Mouse (Mus musculus) liver, embryonic 15.5 days (tissue): Measurements from ENCODE around the gene Grm1. TPM values are rescaled to one million over a fixed set of nuclear protein-coding genes. Genes with fewer than 3 reads are reported as not detected.

Source experiments
- ATAC-seq: fragments of 200-750 bp; cut with Nextera tagmentation; 2 replicates; pipeline ENCODE4 v1.8.0; 2017; ENCODE audit warnings: moderate number of reproducible peaks, mild to moderate bottlenecking, moderate library complexity; ENCODE audit not compliant: insufficient read depth
- H3K27ac ChIP-seq: fragments of 300-500 bp; sonication (generic); replicated peaks from 2 replicates; pipeline ENCODE4 v1.5.1; 2015; ENCODE audit warnings: mild to moderate bottlenecking, inconsistent platforms
- H3K27me3 ChIP-seq: fragments of 300-500 bp; sonication (generic); 2 replicates; pipeline ENCODE4 v1.6.1; 2015; ENCODE audit warnings: mild to moderate bottlenecking, inconsistent platforms
- H3K36me3 ChIP-seq: fragments of 300-500 bp; sonication (generic); replicated peaks from 2 replicates; pipeline ENCODE4 v1.6.1; 2015; ENCODE audit warnings: moderate library complexity, mild to moderate bottlenecking, inconsistent platforms
- H3K4me1 ChIP-seq: fragments of 300-500 bp; sonication (generic); replicated peaks from 2 replicates; pipeline ENCODE4 v1.6.1; 2015; ENCODE audit warnings: inconsistent platforms
- H3K4me2 ChIP-seq: fragments of 300-500 bp; sonication (generic); 2 replicates; pipeline ENCODE4 v1.6.1; 2015; ENCODE audit warnings: moderate library complexity, mild to moderate bottlenecking, inconsistent platforms
- H3K4me3 ChIP-seq: fragments of 300-500 bp; sonication (generic); replicated peaks from 2 replicates; pipeline ENCODE4 v1.5.1; 2015; ENCODE audit warnings: mild to moderate bottlenecking, inconsistent platforms
- H3K9ac ChIP-seq: fragments of 300-500 bp; sonication (generic); 2 replicates; pipeline ENCODE4 v1.6.1; 2015; ENCODE audit warnings: moderate library complexity, mild to moderate bottlenecking, inconsistent platforms
- H3K9me3 ChIP-seq: fragments of 300-500 bp; sonication (generic); replicated peaks from 2 replicates; pipeline ENCODE4 v1.6.1; 2016; ENCODE audit warnings: inconsistent platforms
- whole genome bisulfite sequencing: fragments of 180-500 bp; shearing (Covaris S2); methylation state at CpG from one replicate; pipeline ENCODE4 v1.1.7; 2015; ENCODE audit warnings: mixed read lengths; ENCODE audit not compliant: insufficient replicate concordance; 5-methylcytosine and 5-hydroxymethylcytosine counted together
- polyA plus RNA-seq: library from polyadenylated mRNA; unstranded; fragments of >200 nt; fragmentation: Nextera tagmentation; extraction: Ambion mirVana; gene quantifications from 2 replicates; pipeline ENCODE4 v1.2.1, GENCODE M21; 2015

Grm1 gene
- polyA plus RNA-seq = not detected in 2 replicates

GRCm38 (mm10) chr10:11081611-11082398 lies at the start of gene Grm1:
Grm1 (minus strand) TSS chr10:11082356.
- H3K4me3 ChIP-seq = no peak within 1 kb of the TSS
- H3K27ac ChIP-seq = no peak within 1 kb of the TSS
- H3K27me3 ChIP-seq = peaks cover 36% of the 10 kb centered on the region
- no peaks in the 10 kb centered on the region for H3K9me3 ChIP-seq
- H3K4me1 ChIP-seq = no peaks in the 10 kb centered on the region
- no peaks in the 10 kb centered on the region for H3K36me3 ChIP-seq
- WGBS = 3% methylated on average over 27 of the region's 32 CpGs
- no peak within 1 kb of the TSS for H3K4me2 ChIP-seq
- ATAC-seq = no peak
- no peak within 1 kb of the TSS for H3K9ac ChIP-seq

DNA sequence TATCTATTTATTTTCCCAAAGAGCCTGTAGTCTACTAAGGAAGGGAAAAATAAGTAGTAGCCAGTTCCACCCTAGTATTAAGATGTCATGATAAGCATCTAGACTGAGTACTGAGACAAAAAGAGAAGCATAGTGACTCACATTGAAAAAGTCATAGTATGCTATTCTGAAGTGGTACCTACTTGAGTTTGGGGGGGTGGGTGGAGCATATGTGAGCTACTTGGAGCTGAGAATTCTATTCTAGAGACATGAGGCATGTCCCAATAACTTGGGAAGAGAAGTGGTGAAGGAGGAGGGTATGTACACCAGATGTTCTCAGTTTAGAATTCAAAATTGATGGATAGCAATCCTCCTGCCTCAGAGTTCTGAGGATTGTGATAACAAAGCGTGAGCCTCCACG lies 39.6 kb upstream of the Grm1 start:
- H3K9me3 ChIP-seq = no peaks in the 10 kb centered on the region
- no peak overlapping the region for H3K4me2 ChIP-seq
- no peak for ATAC-seq
- no peak overlapping the region for H3K4me3 ChIP-seq
- no peaks in the 10 kb centered on the region for H3K27me3 ChIP-seq
- no peak overlapping the region for H3K27ac ChIP-seq
- H3K36me3 ChIP-seq = no peaks in the 10 kb centered on the region
- 87% methylated on average over 2 of the region's 2 CpGs for whole genome bisulfite sequencing
- H3K9ac ChIP-seq = no peak overlapping the region
- no peaks in the 10 kb centered on the region for H3K4me1 ChIP-seq

DNA sequence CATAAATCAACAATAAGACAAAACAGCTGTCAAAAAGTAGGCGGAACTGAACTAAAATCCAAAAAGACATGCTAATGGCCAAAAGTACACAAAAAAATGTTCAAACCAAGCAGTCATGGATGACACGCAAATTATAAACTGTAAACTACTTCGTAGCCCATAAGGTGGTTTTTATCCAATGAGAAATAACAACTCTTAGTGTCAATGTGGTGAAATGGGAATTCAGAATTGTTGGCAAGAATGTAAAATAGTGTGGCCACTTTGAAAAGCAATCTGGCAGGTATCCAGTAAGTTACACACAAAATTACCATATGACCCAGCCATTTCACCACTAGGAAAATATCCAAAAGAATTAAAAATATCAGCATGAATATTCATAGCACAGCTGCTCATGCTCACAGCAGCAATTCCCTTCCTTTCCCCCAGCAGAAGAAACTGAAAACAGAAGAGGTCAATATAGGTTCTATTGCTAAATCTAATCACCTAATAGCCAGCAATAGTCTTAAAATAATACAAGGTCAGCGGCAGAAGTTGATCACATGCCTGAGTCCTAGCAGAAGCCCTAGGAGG lies 16.4 kb upstream of the Grm1 start:
- Histone ChIP-seq H3K36me3 (no peaks in the 10 kb centered on the region), H3K4me2 (no peak overlapping the region), H3K4me3 (no peak overlapping the region), H3K4me1 (no peaks in the 10 kb centered on the region), H3K9ac (no peak overlapping the region), H3K9me3 (no peaks in the 10 kb centered on the region), H3K27me3 (no peaks in the 10 kb centered on the region), H3K27ac (no peak overlapping the region)
- 63% methylated on average over 4 of the region's 4 CpGs for WGBS
- no peak for ATAC-seq

DNA sequence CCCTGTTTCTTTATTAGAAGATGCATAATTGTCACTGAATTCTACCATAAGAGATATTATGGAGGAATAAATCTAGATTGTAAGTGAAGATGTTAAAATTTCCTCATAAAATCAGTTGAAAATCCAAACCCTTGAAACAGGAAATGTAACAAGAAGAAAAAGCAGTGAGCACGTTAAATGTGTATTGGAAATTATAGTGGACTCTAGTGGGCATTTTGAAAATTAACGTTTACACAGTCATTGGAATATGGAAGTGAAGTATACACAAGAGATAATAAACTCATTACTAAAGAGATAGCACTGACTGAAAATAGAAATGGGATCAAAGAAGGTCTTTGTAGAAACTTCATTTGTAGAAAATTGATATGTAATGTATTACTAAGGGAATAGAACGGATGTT lies 4.2 kb upstream of the Grm1 start:
- no peak for ATAC-seq
- no peaks in the 10 kb centered on the region for H3K4me1 ChIP-seq
- 63% methylated on average over 3 of the region's 3 CpGs for WGBS
- H3K4me2 ChIP-seq = no peak overlapping the region
- H3K27ac ChIP-seq = no peak overlapping the region
- H3K4me3 ChIP-seq = no peak overlapping the region
- H3K9me3 ChIP-seq = no peaks in the 10 kb centered on the region
- H3K36me3 ChIP-seq = no peaks in the 10 kb centered on the region
- peaks cover 16% of the 10 kb centered on the region for H3K27me3 ChIP-seq
- H3K9ac ChIP-seq = no peak overlapping the region

DNA sequence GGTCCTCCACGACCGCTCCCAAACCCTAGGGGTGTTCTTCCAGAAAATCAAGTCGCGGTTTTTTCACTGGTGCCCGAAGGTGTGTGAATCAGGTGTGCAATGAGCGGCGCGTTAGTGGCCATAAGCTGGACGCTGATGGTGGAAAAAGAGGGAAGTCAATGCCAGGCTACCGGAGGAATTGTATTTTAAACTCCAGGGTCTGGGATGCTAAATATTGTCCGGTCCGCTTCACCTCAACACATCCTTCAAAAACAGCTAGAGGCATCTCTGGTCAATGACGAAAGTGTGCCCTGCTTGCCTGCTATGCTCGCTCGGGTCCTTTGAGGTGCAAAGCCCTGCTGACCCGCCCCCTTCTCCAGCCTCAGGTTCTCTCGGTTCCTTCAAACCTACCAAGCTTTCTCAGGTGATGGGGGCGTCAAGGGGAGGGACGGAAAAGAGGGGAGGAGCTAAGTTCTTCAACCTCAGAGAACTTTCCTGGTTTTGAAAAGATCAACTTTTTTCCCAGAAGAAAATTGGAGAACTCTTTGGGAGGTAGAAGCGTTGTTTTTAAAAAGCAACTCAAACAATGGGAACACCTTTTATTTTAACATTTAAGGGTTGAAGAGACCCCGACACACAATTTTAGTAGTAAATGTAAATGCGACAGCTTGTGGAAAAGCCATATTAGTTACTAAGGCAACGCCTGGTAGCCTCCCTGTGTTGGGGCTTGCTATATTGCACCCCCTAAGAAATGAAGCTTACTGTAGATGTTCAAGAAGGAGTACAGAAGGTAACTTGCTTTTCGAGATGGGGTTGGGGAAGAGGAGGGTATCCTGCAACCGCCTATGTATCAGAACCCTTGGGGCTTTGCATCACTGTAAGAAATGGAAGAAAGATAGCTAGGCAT lies 1.2 kb downstream of the Grm1 start:
- Histone ChIP-seq H3K4me3 (no peak overlapping the region), H3K27me3 (peaks cover 36% of the 10 kb centered on the region), H3K36me3 (no peaks in the 10 kb centered on the region), H3K4me1 (no peaks in the 10 kb centered on the region), H3K9me3 (no peaks in the 10 kb centered on the region), H3K4me2 (no peak overlapping the region), H3K27ac (no peak overlapping the region), H3K9ac (no peak overlapping the region)
- WGBS = 8% methylated on average over 25 of the region's 25 CpGs
- ATAC-seq = no peak

- peaks cover 36% of the 10 kb centered on the region for H3K27me3 ChIP-seq
- H3K9me3 ChIP-seq = no peaks in the 10 kb centered on the region
- 13% methylated on average over 33 of the region's 33 CpGs for WGBS
- H3K27ac ChIP-seq = no peak overlapping the region
- H3K4me3 ChIP-seq = no peak overlapping the region
- ATAC-seq = no peak
- H3K4me1 ChIP-seq = no peaks in the 10 kb centered on the region
- H3K9ac ChIP-seq = no peak overlapping the region
- H3K4me2 ChIP-seq = no peak overlapping the region
- no peaks in the 10 kb centered on the region for H3K36me3 ChIP-seq
Measured at GRCm38 (mm10) chr10:11080013-11080724, 2.0 kb downstream of the Grm1 start.

DNA sequence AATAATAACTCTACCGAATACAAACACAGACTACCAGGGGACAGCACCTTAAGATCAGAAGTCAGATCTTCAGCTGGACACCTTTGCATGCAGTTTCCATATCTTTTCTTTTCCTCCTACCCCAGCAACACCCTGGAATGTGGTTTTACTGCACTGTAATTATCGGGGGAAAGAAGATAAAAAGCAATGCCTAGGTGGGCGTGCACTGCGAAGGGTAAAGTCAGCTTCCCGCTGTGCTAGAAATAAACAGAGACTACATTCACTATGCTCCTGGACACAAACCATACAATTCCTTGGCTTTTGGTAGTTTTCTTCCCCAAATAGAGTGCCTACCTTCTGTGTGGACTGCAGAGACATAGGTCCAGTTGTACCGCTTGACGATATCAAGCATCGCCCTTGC lies 2.6 kb downstream of the Grm1 start:
- Histone ChIP-seq H3K9ac (no peak overlapping the region), H3K4me2 (no peak overlapping the region), H3K4me3 (no peak overlapping the region), H3K4me1 (no peaks in the 10 kb centered on the region), H3K27me3 (peaks cover 36% of the 10 kb centered on the region), H3K36me3 (no peaks in the 10 kb centered on the region), H3K27ac (no peak overlapping the region), H3K9me3 (no peaks in the 10 kb centered on the region)
- no peak for ATAC-seq
- WGBS = 70% methylated on average over 8 of the region's 8 CpGs

DNA sequence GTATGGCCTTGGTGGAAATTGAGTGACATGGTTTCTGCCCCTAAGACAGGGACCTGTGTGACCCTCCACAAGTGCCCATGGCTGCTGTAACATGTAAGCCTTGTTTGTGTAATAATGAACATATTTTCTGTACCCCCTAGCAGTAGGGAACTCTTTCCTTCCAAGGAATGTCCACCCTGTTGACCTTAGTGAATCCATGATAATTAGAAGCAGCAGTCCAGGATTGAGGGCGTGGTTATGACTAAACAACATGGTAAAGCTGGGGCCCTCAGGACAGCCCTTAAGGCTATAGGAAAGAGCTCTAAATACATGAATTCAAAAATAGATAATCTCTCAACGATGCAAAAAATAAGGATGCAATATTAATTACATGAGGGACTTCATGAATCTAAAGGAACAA lies 17.0 kb downstream of the Grm1 start:
- Histone ChIP-seq H3K27ac (no peak overlapping the region), H3K36me3 (no peaks in the 10 kb centered on the region), H3K9me3 (no peaks in the 10 kb centered on the region), H3K4me2 (no peak overlapping the region), H3K4me3 (no peak overlapping the region), H3K27me3 (no peaks in the 10 kb centered on the region), H3K9ac (no peak overlapping the region), H3K4me1 (no peaks in the 10 kb centered on the region)
- no peak for ATAC-seq
- WGBS = 42% methylated on average over 2 of the region's 2 CpGs

- Histone ChIP-seq H3K4me3 (no peak overlapping the region), H3K4me2 (no peak overlapping the region), H3K9ac (no peak overlapping the region), H3K27ac (no peak overlapping the region), H3K9me3 (no peaks in the 10 kb centered on the region), H3K36me3 (no peaks in the 10 kb centered on the region), H3K27me3 (no peaks in the 10 kb centered on the region), H3K4me1 (no peaks in the 10 kb centered on the region)
- WGBS = 54% methylated on average over 10 of the region's 10 CpGs
- no peak for ATAC-seq
Measured at GRCm38 (mm10) chr10:11061318-11062071, 20.7 kb downstream of the Grm1 start.

GRCm38 (mm10) chr10:11049361-11049760 lies 32.8 kb downstream of the Grm1 start:
- H3K27me3 ChIP-seq = no peaks in the 10 kb centered on the region
- H3K36me3 ChIP-seq = no peaks in the 10 kb centered on the region
- no peaks in the 10 kb centered on the region for H3K9me3 ChIP-seq
- no peak overlapping the region for H3K4me3 ChIP-seq
- H3K9ac ChIP-seq = no peak overlapping the region
- no peak overlapping the region for H3K4me2 ChIP-seq
- no peak overlapping the region for H3K27ac ChIP-seq
- no peaks in the 10 kb centered on the region for H3K4me1 ChIP-seq
- ATAC-seq = no peak
- WGBS = 63% methylated on average over 7 of the region's 7 CpGs
